Mouse (Mus musculus) thymus, adult 2 months (tissue): ENCODE measurements at regions not wholly inside any gene's neighbourhood (a gene's known extent, or its start where the extent isn't known, plus 50 kb on each side); places are given as distances from the start of the nearest gene placed in this dataset.

Experiments
- DNase-seq: peaks from one replicate; pipeline ENCODE4 v3.0.0; 2021
- H3K27ac ChIP-seq: fragments of 200-500 bp; 2 replicates; pipeline ENCODE4 v1.5.1; 2012; ENCODE audit warnings: low read length, control low read depth; ENCODE audit not compliant: control insufficient read depth, insufficient read depth
- H3K27me3 ChIP-seq: fragments of 200-500 bp; 2 replicates; pipeline ENCODE4 v1.6.1; 2012; ENCODE audit warnings: mild to moderate bottlenecking, low read length, moderate library complexity, mixed read lengths; ENCODE audit not compliant: control insufficient read depth, insufficient read depth
- H3K36me3 ChIP-seq: fragments of 200-500 bp; 2 replicates; pipeline ENCODE4 v1.6.1; 2012; ENCODE audit warnings: mild to moderate bottlenecking, low read length, moderate library complexity; ENCODE audit not compliant: control insufficient read depth, insufficient read depth
- H3K4me1 ChIP-seq: fragments of 200-500 bp; replicated peaks from 2 replicates; pipeline ENCODE4 v1.6.1; 2012; ENCODE audit warnings: low read length; ENCODE audit not compliant: control insufficient read depth, insufficient read depth
- H3K4me3 ChIP-seq: fragments of 200-500 bp; 2 replicates; pipeline ENCODE4 v1.5.1; 2012; ENCODE audit warnings: mild to moderate bottlenecking, low read length, control low read depth, moderate library complexity; ENCODE audit not compliant: control insufficient read depth, insufficient read depth
- CTCF ChIP-seq: fragments of 200-500 bp; IDR thresholded peaks from 2 replicates; pipeline ENCODE4 v1.5.1; 2012; ENCODE audit warnings: mild to moderate bottlenecking, control low read depth, low read length, moderate library complexity, borderline replicate concordance; ENCODE audit not compliant: control insufficient read depth, poor library complexity, insufficient read depth; ENCODE audit errors: extremely low read depth
- POLR2A ChIP-seq: fragments of 200-500 bp; IDR thresholded peaks from 2 replicates; pipeline ENCODE4 v1.6.1; 2012; ENCODE audit warnings: mild to moderate bottlenecking, low read length, control low read depth, moderate library complexity; ENCODE audit not compliant: control insufficient read depth, poor library complexity, insufficient read depth; ENCODE audit errors: extremely low read depth
- WGBS: fragments of 180-500 bp; shearing (Covaris S2); methylation state at CpG from one replicate; pipeline ENCODE4 v1.1.7; 2018; 5-methylcytosine and 5-hydroxymethylcytosine counted together

GRCm38 (mm10) chr5:118437307-118437610 is 123.2 kb upstream of the Med13l start:
- Histone ChIP-seq H3K36me3 (no peaks in the 10 kb centered on the region), H3K27me3 (no peaks in the 10 kb centered on the region), H3K4me3 (no peak overlapping the region), H3K27ac (no peak overlapping the region), H3K4me1 (no peaks in the 10 kb centered on the region)
- 88% methylated on average over 7 of the region's 7 CpGs for WGBS
- TF ChIP-seq CTCF: no peak
- TF ChIP-seq POLR2A: no peak
- no peak for DNase-seq

GRCm38 (mm10) chr5:118438016-118438415 is 122.5 kb upstream of the Med13l start:
- no peak for DNase-seq
- Histone ChIP-seq H3K4me1 (no peaks in the 10 kb centered on the region), H3K27ac (no peak overlapping the region), H3K27me3 (no peaks in the 10 kb centered on the region), H3K4me3 (no peak overlapping the region), H3K36me3 (no peaks in the 10 kb centered on the region)
- TF ChIP-seq POLR2A (no peak), CTCF (no peak)
- WGBS: 87% methylated on average over 6 of the region's 6 CpGs

GRCm38 (mm10) chr5:118444538-118445251 is 115.8 kb upstream of the Med13l start:
- Histone ChIP-seq H3K27me3 (no peaks in the 10 kb centered on the region), H3K27ac (no peak overlapping the region), H3K4me3 (no peak overlapping the region), H3K36me3 (no peaks in the 10 kb centered on the region), H3K4me1 (0 out of 2 replicates have a peak, but pooled peaks cover 3% of the 10 kb centered on the region)
- no peak for DNase-seq
- 94% methylated on average over 8 of the region's 8 CpGs for WGBS
- TF ChIP-seq POLR2A (no peak), CTCF (no peak)

- no peak overlapping the region for H3K4me3 ChIP-seq
- TF ChIP-seq POLR2A (no peak), CTCF (no peak)
- WGBS: 95% methylated on average over 10 of the region's 10 CpGs
- no peaks in the 10 kb centered on the region for H3K36me3 ChIP-seq
- DNase-seq: no peak
- H3K27ac ChIP-seq: no peak overlapping the region
- H3K4me1 ChIP-seq: 0 out of 2 replicates have a peak, but pooled peaks cover 3% of the 10 kb centered on the region
- H3K27me3 ChIP-seq: no peaks in the 10 kb centered on the region
Observed at GRCm38 (mm10) chr5:118445252-118445987, 115.1 kb upstream of the Med13l start.

- no peak overlapping the region for H3K27ac ChIP-seq
- 97% methylated on average over 1 of the region's 1 CpGs for WGBS
- no peaks in the 10 kb centered on the region for H3K36me3 ChIP-seq
- TF ChIP-seq CTCF: no peak
- TF ChIP-seq POLR2A: no peak
- DNase-seq: no peak
- no peak overlapping the region for H3K4me3 ChIP-seq
- 0 out of 2 replicates have a peak, but pooled peaks cover 3% of the 10 kb centered on the region for H3K4me1 ChIP-seq
- H3K27me3 ChIP-seq: no peaks in the 10 kb centered on the region
Observed at GRCm38 (mm10) chr5:118445988-118446280, 114.5 kb upstream of the Med13l start.

- Histone ChIP-seq H3K27me3 (no peaks in the 10 kb centered on the region), H3K27ac (no peak overlapping the region), H3K4me3 (no peak overlapping the region), H3K4me1 (0 out of 2 replicates have a peak, but pooled peaks cover 3% of the 10 kb centered on the region), H3K36me3 (no peaks in the 10 kb centered on the region)
- WGBS: 81% methylated on average over 6 of the region's 6 CpGs
- TF ChIP-seq POLR2A (no peak), CTCF (no peak)
- no peak for DNase-seq
Observed at GRCm38 (mm10) chr5:118446878-118447277, 113.6 kb upstream of the Med13l start.
